Mouse (Mus musculus) forebrain, embryonic 12.5 days (tissue): ENCODE data around the gene Rgl1. TPM values are rescaled to one million over a fixed set of nuclear protein-coding genes. Genes with fewer than 3 reads are reported as not detected.
A peak's percentile ranks its signal among the peaks of the same experiment; 100 is the strongest.

ENCODE experiments used
- ATAC-seq: fragments of 200-750 bp; cut with Nextera tagmentation; 2 replicates; pipeline ENCODE4 v1.8.0; 2017; ENCODE audit warnings: moderate TSS enrichment; ENCODE audit not compliant: low FRiP score
- H3K27ac ChIP-seq: fragments of 300-500 bp; sonication (generic); 2 replicates; pipeline ENCODE4 v1.5.1; 2016; ENCODE audit warnings: mild to moderate bottlenecking
- H3K27me3 ChIP-seq: fragments of 300-500 bp; sonication (generic); 2 replicates; pipeline ENCODE4 v1.6.1; 2016; ENCODE audit warnings: mild to moderate bottlenecking
- H3K36me3 ChIP-seq: fragments of 300-500 bp; sonication (generic); replicated peaks from 2 replicates; pipeline ENCODE4 v1.6.1; 2016; ENCODE audit warnings: mild to moderate bottlenecking
- H3K4me1 ChIP-seq: fragments of 300-500 bp; sonication (generic); 2 replicates; pipeline ENCODE4 v1.6.1; 2016
- H3K4me2 ChIP-seq: fragments of 300-500 bp; sonication (generic); 2 replicates; pipeline ENCODE4 v1.6.1; 2016; ENCODE audit warnings: mild to moderate bottlenecking, moderate library complexity
- H3K4me3 ChIP-seq: fragments of 300-500 bp; sonication (generic); replicated peaks from 2 replicates; pipeline ENCODE4 v1.5.1; 2016; ENCODE audit warnings: mild to moderate bottlenecking
- H3K9ac ChIP-seq: fragments of 300-500 bp; sonication (generic); 2 replicates; pipeline ENCODE4 v1.6.1; 2016; ENCODE audit warnings: mild to moderate bottlenecking
- H3K9me3 ChIP-seq: fragments of 300-500 bp; sonication (generic); 2 replicates; pipeline ENCODE4 v1.6.1; 2016
- WGBS: fragments of 180-500 bp; shearing (Covaris S2); methylation state at CpG from one replicate; pipeline ENCODE4 v1.1.7; 2016; 5-methylcytosine and 5-hydroxymethylcytosine counted together
- polyA plus RNA-seq: library from polyadenylated mRNA; unstranded; fragments of >200 nt; fragmentation: Nextera tagmentation; extraction: Ambion mirVana; gene quantifications from 2 replicates; pipeline ENCODE4 v1.2.1, GENCODE M21; 2016

Gene Rgl1
- polyA plus RNA-seq, 1 experiment from 2014 or later: 20.9 TPM

DNA sequence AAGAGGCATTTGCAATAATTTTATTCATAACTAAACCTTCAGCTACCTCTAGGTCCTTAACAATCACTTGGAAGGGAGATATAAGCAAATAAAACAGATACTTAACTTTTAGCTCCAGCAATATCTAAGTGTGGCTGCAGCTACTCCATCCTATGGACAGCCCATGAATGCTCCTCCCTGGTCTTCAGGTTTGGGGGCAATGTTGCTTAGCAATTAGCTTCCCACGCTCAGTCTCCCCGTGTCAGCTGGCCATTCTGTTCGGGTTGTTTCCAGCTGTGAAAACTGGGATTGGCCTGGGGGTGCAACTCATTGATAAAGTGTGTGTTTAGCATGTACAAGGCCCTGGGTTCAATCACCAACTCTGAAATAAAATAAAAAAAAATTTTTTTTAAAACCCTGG, 136.4 kb downstream of the Rgl1 start:
- peaks cover 16% of the 10 kb centered on the region for H3K4me1 ChIP-seq
- peaks cover 14% of the 10 kb centered on the region for H3K27me3 ChIP-seq
- no peak overlapping the region for H3K27ac ChIP-seq
- WGBS: 11% methylated on average over 3 of the region's 3 CpGs
- ATAC-seq: no peak
- H3K4me3 ChIP-seq: no peak overlapping the region
- no peak overlapping the region for H3K9ac ChIP-seq
- H3K36me3 ChIP-seq: no peaks in the 10 kb centered on the region
- H3K4me2 ChIP-seq: no peak overlapping the region
- H3K9me3 ChIP-seq: no peaks in the 10 kb centered on the region

DNA sequence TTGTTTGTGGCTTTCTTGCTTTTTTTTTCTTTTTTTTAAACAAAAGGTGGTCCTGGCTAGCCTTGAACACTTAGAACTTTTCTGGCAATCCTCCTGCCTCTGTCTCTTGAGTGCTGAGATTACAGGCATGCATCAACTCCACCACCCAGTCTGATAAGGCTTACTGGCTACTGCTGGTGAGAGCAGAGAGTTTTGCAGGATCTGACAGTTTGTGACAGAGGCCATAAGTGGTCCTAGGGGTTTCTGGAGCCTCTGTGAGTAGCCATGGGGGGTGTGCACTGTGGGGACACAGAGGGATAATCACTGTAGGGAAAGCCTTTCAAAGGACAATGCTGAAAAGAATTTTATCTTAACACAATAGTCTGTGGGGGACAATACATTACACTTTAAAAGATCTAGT, 140.5 kb downstream of the Rgl1 start:
- no peak; the same call in 1 of the 2 replicates for ATAC-seq
- Histone ChIP-seq H3K4me2 (peak overlapping the region; percentile 74), H3K9me3 (no peaks in the 10 kb centered on the region), H3K9ac (peak overlapping the region; percentile 66; the same call in 1 of the 2 replicates), H3K27ac (no peak overlapping the region), H3K27me3 (peaks cover 14% of the 10 kb centered on the region), H3K4me1 (peaks cover 27% of the 10 kb centered on the region), H3K4me3 (peak overlapping the region; percentile 56), H3K36me3 (no peaks in the 10 kb centered on the region)

DNA sequence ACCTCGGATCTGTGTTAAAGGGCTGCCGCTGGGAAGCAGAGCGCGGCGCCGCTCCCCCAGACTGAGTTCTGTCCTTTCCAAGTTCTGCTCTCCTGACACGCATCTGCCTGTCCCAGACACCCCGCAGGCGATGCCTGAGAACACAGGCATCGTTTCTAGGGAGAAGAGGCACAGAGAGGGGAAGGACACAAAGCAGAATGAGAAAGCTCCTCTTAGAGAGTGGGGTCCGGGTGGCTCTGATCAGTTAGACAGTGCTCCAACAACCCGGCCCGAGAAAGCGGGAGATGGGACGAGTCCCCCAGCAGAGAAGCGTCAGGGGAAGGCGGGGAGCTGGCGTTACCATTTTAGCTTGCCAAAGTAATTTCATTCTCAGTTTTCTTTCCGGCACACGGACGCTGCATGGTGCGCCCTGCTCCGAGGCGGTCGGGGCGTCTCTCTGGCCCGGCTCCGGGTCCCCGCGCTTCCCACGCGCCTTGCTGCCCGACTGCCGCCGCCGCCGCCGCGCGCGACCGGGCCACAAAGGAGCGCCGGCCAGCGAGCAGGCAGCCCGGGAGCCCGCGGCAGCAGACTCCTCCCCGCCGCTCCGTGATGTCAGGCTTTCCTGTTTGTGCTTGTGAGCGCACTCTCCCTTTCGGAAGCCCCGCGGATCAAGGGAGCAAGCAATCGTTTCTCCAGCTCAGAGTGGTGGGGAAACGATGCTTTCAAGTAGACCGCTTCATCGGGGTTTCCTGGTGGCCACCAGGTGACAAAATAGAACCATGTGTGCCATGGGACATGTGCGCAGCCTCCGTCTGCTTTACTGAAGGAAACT, 141.3 kb downstream of the Rgl1 start:
- peak overlapping the region; percentile 74 for H3K4me2 ChIP-seq
- peak overlapping the region; percentile 73 for H3K27ac ChIP-seq
- peaks cover 19% of the 10 kb centered on the region for H3K4me1 ChIP-seq
- H3K27me3 ChIP-seq: peaks cover 14% of the 10 kb centered on the region
- WGBS: 0% methylated on average over 57 of the region's 61 CpGs
- peak overlapping the region; percentile 66 for H3K9ac ChIP-seq
- no peaks in the 10 kb centered on the region for H3K9me3 ChIP-seq
- no peaks in the 10 kb centered on the region for H3K36me3 ChIP-seq
- peak; percentile 90 for ATAC-seq
- H3K4me3 ChIP-seq: peak overlapping the region; percentile 56

DNA sequence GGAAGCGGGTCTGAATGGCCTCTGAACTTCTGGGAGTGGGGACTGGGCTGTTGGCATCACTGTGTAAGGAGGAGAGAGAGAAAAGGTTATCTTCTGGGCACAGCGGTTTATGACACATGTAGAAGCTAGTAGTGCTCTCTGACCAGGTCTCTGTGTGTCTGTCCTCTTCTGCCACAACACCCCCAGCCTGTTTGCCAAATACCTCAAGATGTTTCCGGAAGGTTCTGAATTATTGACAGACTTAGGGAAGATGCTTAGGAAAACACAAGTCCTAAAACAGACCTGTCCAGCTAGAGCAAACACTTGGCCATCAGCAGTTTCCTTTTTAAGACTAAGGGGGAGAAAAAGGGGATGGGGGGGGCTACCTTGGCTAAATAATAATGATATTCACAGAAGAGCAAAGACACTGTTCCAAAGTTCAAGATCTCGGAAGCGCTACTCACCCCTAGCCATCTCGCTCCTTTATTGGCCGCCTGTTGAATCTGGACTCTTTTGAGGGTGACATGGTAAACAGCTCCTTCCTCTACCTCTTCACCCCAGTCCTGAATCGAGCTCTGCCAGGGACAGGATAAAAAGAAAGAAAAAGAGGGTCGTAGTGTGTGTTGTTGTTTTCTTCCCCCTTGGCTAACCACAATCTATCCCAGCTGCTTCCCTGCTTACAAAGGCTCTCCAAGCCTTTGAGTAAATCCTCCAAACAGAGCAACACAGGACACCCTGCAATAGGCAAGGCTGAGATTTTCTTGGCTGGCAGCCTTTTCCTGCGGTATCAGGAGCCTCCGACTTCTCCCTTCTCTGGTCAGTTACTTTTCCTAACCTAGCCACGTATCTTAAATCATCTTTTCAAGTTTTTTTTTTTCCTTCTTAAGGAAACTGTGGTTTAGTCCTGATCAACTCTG, 142.5 kb downstream of the Rgl1 start:
- Histone ChIP-seq H3K27me3 (peaks cover 14% of the 10 kb centered on the region), H3K4me1 (peaks cover 16% of the 10 kb centered on the region), H3K4me2 (peak overlapping the region; percentile 74), H3K4me3 (peak overlapping the region; percentile 56), H3K9ac (peak overlapping the region; percentile 13; the same call in 1 of the 2 replicates), H3K27ac (no peak overlapping the region), H3K36me3 (no peaks in the 10 kb centered on the region), H3K9me3 (no peaks in the 10 kb centered on the region)
- ATAC-seq: no peak
- 33% methylated on average over 12 of the region's 12 CpGs for WGBS

- no peaks in the 10 kb centered on the region for H3K36me3 ChIP-seq
- no peak overlapping the region for H3K4me3 ChIP-seq
- H3K4me1 ChIP-seq: peaks cover 16% of the 10 kb centered on the region
- no peak overlapping the region for H3K4me2 ChIP-seq
- no peak overlapping the region for H3K9ac ChIP-seq
- no peak for ATAC-seq
- H3K27me3 ChIP-seq: peaks cover 14% of the 10 kb centered on the region
- no peak overlapping the region for H3K27ac ChIP-seq
- no peaks in the 10 kb centered on the region for H3K9me3 ChIP-seq
- 84% methylated on average over 9 of the region's 9 CpGs for WGBS
Observed at GRCm38 (mm10) chr1:152622765-152623211, 143.4 kb downstream of the Rgl1 start.

GRCm38 (mm10) chr1:152621624-152622023, 144.5 kb downstream of the Rgl1 start:
- H3K27me3 ChIP-seq: peaks cover 12% of the 10 kb centered on the region
- H3K27ac ChIP-seq: no peak overlapping the region
- no peak overlapping the region for H3K9ac ChIP-seq
- ATAC-seq: no peak
- H3K4me1 ChIP-seq: peaks cover 16% of the 10 kb centered on the region
- no peak overlapping the region for H3K4me3 ChIP-seq
- H3K9me3 ChIP-seq: no peaks in the 10 kb centered on the region
- WGBS: 81% methylated on average over 4 of the region's 4 CpGs
- H3K36me3 ChIP-seq: no peaks in the 10 kb centered on the region
- H3K4me2 ChIP-seq: no peak overlapping the region

DNA sequence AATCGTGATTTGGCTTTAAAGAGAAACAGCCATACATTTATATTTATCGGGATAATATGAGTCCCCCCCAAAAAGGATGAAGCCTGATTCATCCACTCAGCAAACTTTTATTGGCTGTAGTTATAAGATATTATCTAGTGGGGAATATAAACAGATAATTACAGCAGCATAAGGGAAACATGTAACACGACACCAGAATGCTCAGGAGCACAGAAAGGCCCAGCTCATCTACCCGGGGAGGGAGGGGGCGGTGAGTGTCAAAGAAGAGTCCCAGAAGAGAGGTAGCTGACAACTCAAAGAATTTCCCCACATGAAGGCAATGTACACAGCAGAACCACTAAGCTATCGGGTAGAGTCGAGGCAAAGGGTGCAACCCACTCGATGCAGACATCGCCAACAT, 146.8 kb downstream of the Rgl1 start:
- no peak overlapping the region for H3K4me2 ChIP-seq
- 92% methylated on average over 9 of the region's 9 CpGs for WGBS
- H3K4me3 ChIP-seq: no peak overlapping the region
- H3K4me1 ChIP-seq: peaks cover 11% of the 10 kb centered on the region
- no peak overlapping the region for H3K9ac ChIP-seq
- H3K27ac ChIP-seq: no peak overlapping the region
- no peaks in the 10 kb centered on the region for H3K27me3 ChIP-seq
- no peaks in the 10 kb centered on the region for H3K9me3 ChIP-seq
- ATAC-seq: no peak
- H3K36me3 ChIP-seq: 0 out of 2 replicates have a peak, but pooled peaks cover 3% of the 10 kb centered on the region

DNA sequence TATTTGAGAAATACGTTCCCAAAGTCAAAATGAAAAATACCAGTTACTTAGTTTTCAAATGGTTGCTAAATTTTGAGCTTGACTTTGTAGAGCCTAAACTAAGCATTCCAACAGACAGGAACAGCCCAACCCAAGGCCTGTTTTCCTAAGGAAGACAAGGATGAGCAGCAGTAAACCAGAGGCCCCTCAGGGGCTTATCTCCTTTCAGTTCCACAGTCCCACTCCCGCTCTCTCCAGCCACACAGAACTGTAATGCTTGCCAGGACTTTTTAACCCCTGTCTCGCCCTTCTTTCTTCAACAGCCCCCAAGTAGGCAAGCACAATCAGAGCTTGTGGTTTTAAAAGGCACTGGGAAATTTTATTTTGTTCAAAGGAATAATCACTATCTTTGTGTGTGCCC, 147.3 kb downstream of the Rgl1 start:
- Histone ChIP-seq H3K9ac (no peak overlapping the region), H3K4me3 (no peak overlapping the region), H3K36me3 (0 out of 2 replicates have a peak, but pooled peaks cover 3% of the 10 kb centered on the region), H3K27ac (no peak overlapping the region), H3K4me2 (no peak overlapping the region), H3K4me1 (peaks cover 10% of the 10 kb centered on the region), H3K27me3 (no peaks in the 10 kb centered on the region), H3K9me3 (no peaks in the 10 kb centered on the region)
- ATAC-seq: no peak
- WGBS: 92% methylated on average over 3 of the region's 3 CpGs

GRCm38 (mm10) chr1:152618381-152618780, 147.8 kb downstream of the Rgl1 start:
- Histone ChIP-seq H3K27me3 (no peaks in the 10 kb centered on the region), H3K4me2 (no peak overlapping the region), H3K4me3 (no peak overlapping the region), H3K27ac (no peak overlapping the region), H3K36me3 (0 out of 2 replicates have a peak, but pooled peaks cover 3% of the 10 kb centered on the region), H3K4me1 (peaks cover 4% of the 10 kb centered on the region), H3K9ac (no peak overlapping the region), H3K9me3 (no peaks in the 10 kb centered on the region)
- WGBS: 47% methylated on average over 1 of the region's 1 CpGs
- ATAC-seq: no peak

DNA sequence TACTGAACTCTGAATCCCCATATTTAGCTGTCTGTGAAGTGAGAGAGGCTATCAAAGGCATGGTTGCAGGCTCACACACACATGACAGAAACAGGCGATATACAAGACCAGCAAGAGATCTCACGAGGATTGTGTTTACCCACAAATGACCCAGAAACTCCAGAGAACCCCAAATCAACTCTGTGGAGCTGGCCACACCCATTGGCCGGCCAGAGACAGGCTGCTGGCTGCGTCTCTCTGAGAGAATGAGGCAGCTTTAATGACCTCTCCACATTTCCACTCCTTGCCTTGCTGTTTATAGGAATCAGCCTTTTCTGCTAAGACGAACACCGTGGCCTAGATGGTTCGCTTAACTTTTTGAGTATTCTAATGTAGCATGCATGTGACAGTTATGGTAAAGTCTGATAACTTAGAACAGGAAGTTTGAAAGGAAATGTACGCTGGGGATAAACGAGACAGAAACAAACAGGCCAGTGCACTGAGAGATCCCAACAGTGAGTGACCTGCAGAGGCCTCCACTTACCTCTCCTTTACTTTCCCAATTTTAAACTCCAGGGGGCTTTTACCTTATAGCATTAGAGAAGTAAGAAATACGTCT, 148.3 kb downstream of the Rgl1 start:
- Histone ChIP-seq H3K9ac (no peak overlapping the region), H3K4me1 (0 out of 2 replicates have a peak, but pooled peaks cover 2% of the 10 kb centered on the region), H3K4me3 (no peak overlapping the region), H3K9me3 (no peaks in the 10 kb centered on the region), H3K36me3 (0 out of 2 replicates have a peak, but pooled peaks cover 6% of the 10 kb centered on the region), H3K27me3 (no peaks in the 10 kb centered on the region), H3K27ac (no peak overlapping the region), H3K4me2 (no peak overlapping the region)
- 87% methylated on average over 10 of the region's 10 CpGs for WGBS
- ATAC-seq: no peak

DNA sequence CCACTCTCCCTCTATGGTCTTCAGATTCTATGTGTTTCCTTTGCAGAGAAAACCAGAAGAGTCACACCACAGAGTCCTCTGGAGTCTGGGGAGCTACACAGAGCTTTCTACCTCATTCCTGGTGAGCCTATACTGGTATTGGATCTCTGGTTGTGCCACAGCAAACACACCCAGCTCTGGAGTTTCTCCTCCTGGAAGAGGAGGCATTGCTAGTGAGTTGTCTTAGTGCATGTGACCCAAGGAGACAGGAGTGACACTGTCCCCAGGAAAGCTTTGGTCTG, 149.4 kb downstream of the Rgl1 start:
- H3K9me3 ChIP-seq: no peaks in the 10 kb centered on the region
- H3K9ac ChIP-seq: no peak overlapping the region
- H3K4me1 ChIP-seq: 0 out of 2 replicates have a peak, but pooled peaks cover 2% of the 10 kb centered on the region
- H3K27ac ChIP-seq: no peak overlapping the region
- H3K36me3 ChIP-seq: 0 out of 2 replicates have a peak, but pooled peaks cover 6% of the 10 kb centered on the region
- H3K27me3 ChIP-seq: no peaks in the 10 kb centered on the region
- H3K4me2 ChIP-seq: no peak overlapping the region
- no peak overlapping the region for H3K4me3 ChIP-seq
- ATAC-seq: no peak
